Mouse (Mus musculus) stomach, embryonic 14.5 days (tissue): Measurements from ENCODE around the gene Ccdc134. TPM values are rescaled to one million over a fixed set of nuclear protein-coding genes. Genes with fewer than 3 reads are reported as not detected.

Experiments used
- ATAC-seq: fragments of 200-750 bp; cut with Nextera tagmentation; 2 replicates; pipeline ENCODE4 v1.8.0; 2017; ENCODE audit warnings: low read depth, moderate TSS enrichment; ENCODE audit not compliant: insufficient number of reproducible peaks, insufficient read depth, low FRiP score
- H3K27ac ChIP-seq: fragments of 300-500 bp; sonication (generic); 2 replicates; pipeline ENCODE4 v1.5.1; 2014; ENCODE audit warnings: mild to moderate bottlenecking, low read length, moderate library complexity, mixed read lengths
- H3K27me3 ChIP-seq: fragments of 300-500 bp; sonication (generic); 2 replicates; pipeline ENCODE4 v1.6.1; 2014; ENCODE audit warnings: low read length, control low read depth, mixed read lengths; ENCODE audit not compliant: control insufficient read depth, insufficient read depth
- H3K36me3 ChIP-seq: fragments of 300-500 bp; sonication (generic); 2 replicates; pipeline ENCODE4 v1.6.1; 2014; ENCODE audit warnings: mild to moderate bottlenecking, control low read depth, low read length, moderate library complexity, mixed read lengths; ENCODE audit not compliant: control insufficient read depth, insufficient read depth
- H3K4me1 ChIP-seq: fragments of 300-500 bp; sonication (generic); 2 replicates; pipeline ENCODE4 v1.6.1; 2014; ENCODE audit warnings: low read length, control low read depth, mixed read lengths; ENCODE audit not compliant: control insufficient read depth, insufficient read depth
- H3K4me2 ChIP-seq: fragments of 300-500 bp; sonication (generic); replicated peaks from 2 replicates; pipeline ENCODE4 v1.6.1; 2014; ENCODE audit warnings: low read depth, low read length, control low read depth
- H3K4me3 ChIP-seq: fragments of 300-500 bp; sonication (generic); 2 replicates; pipeline ENCODE4 v1.5.1; 2014; ENCODE audit warnings: low read depth, low read length, control low read depth
- H3K9ac ChIP-seq: fragments of 300-500 bp; sonication (generic); replicated peaks from 2 replicates; pipeline ENCODE4 v1.6.1; 2014; ENCODE audit warnings: low read depth, mild to moderate bottlenecking, control low read depth, low read length, moderate library complexity, mixed read lengths
- H3K9me3 ChIP-seq: fragments of 300-500 bp; sonication (generic); 2 replicates; pipeline ENCODE4 v1.6.1; 2016; ENCODE audit warnings: low read depth, low read length, control low read depth; ENCODE audit not compliant: control insufficient read depth
- WGBS: fragments of 180-500 bp; shearing (Covaris S2); extraction: QIAGEN DNeasy Blood & Tissue Kit; methylation state at CpG from one replicate; pipeline ENCODE4 v1.1.7; 2014; 5-methylcytosine and 5-hydroxymethylcytosine counted together
- polyA plus RNA-seq: library from polyadenylated mRNA; unstranded; fragments of >200 nt; fragmentation: Nextera tagmentation; extraction: Ambion mirVana; gene quantifications from 2 replicates; pipeline ENCODE4 v1.2.1, GENCODE M21; 2014

Ccdc134 gene
- polyA plus RNA-seq: 17.7 and 18.4 TPM in 2 replicates

GRCm38 (mm10) chr15:82127426-82128374 is at the start of gene Ccdc134:
Gene Ccdc134, plus strand, starts transcription at chr15:82127922.
- Histone ChIP-seq H3K4me2 (peak within 1 kb of the TSS; percentile 76), H3K9me3 (no peaks in the 10 kb centered on the region)
- WGBS: under 1% methylated on average over 74 of the region's 74 CpGs

GRCm38 (mm10) chr15:82079883-82080282 is 47.8 kb upstream of the Ccdc134 start:
- Histone ChIP-seq H3K4me1 (no peaks in the 10 kb centered on the region), H3K9ac (no peak overlapping the region), H3K4me2 (no peak overlapping the region), H3K27me3 (no peaks in the 10 kb centered on the region), H3K4me3 (no peak overlapping the region), H3K36me3 (no peaks in the 10 kb centered on the region), H3K9me3 (no peaks in the 10 kb centered on the region), H3K27ac (no peak overlapping the region)
- 55% methylated on average over 10 of the region's 10 CpGs for WGBS
- no peak for ATAC-seq

More at GRCm38 (mm10) chr15:82127426-82128374, at the start of gene Ccdc134:
- Histone ChIP-seq H3K27me3 (no peaks in the 10 kb centered on the region), H3K36me3 (no peaks in the 10 kb centered on the region; the same call in 1 of the 2 replicates), H3K9ac (peak within 1 kb of the TSS; percentile 69), H3K27ac (peak within 1 kb of the TSS; percentile 68), H3K4me3 (peak within 1 kb of the TSS; percentile 68), H3K4me1 (peaks cover 10% of the 10 kb centered on the region)
- peak; percentile 99 for ATAC-seq

- Histone ChIP-seq H3K4me1 (no peaks in the 10 kb centered on the region), H3K27me3 (no peaks in the 10 kb centered on the region), H3K27ac (no peak overlapping the region), H3K9ac (no peak overlapping the region), H3K4me2 (no peak overlapping the region), H3K9me3 (no peaks in the 10 kb centered on the region), H3K36me3 (no peaks in the 10 kb centered on the region), H3K4me3 (no peak overlapping the region)
- no peak for ATAC-seq
- WGBS: 35% methylated on average over 7 of the region's 7 CpGs
These were observed 46.6 kb upstream of the Ccdc134 start for GRCm38 (mm10) chr15:82081161-82081560.

GRCm38 (mm10) chr15:82085606-82086005 is 42.1 kb upstream of the Ccdc134 start:
- Histone ChIP-seq H3K9me3 (no peaks in the 10 kb centered on the region), H3K27ac (no peak overlapping the region), H3K27me3 (no peaks in the 10 kb centered on the region), H3K9ac (no peak overlapping the region), H3K4me3 (no peak overlapping the region), H3K4me2 (no peak overlapping the region), H3K36me3 (no peaks in the 10 kb centered on the region), H3K4me1 (no peaks in the 10 kb centered on the region)
- no peak for ATAC-seq
- 84% methylated on average over 9 of the region's 9 CpGs for WGBS

- Histone ChIP-seq H3K36me3 (no peaks in the 10 kb centered on the region), H3K9ac (no peak overlapping the region), H3K27me3 (no peaks in the 10 kb centered on the region), H3K4me1 (no peaks in the 10 kb centered on the region), H3K4me2 (no peak overlapping the region), H3K4me3 (no peak overlapping the region), H3K9me3 (no peaks in the 10 kb centered on the region), H3K27ac (no peak overlapping the region)
- ATAC-seq: no peak
- WGBS: 68% methylated on average over 12 of the region's 12 CpGs
These were observed 41.6 kb upstream of the Ccdc134 start for GRCm38 (mm10) chr15:82086131-82086530.

- no peaks in the 10 kb centered on the region for H3K9me3 ChIP-seq
- H3K36me3 ChIP-seq: no peaks in the 10 kb centered on the region
- no peak for ATAC-seq
- 10% methylated on average over 10 of the region's 10 CpGs for WGBS
- H3K4me1 ChIP-seq: no peaks in the 10 kb centered on the region
- no peaks in the 10 kb centered on the region for H3K27me3 ChIP-seq
- H3K27ac ChIP-seq: no peak overlapping the region
- no peak overlapping the region for H3K9ac ChIP-seq
- no peak overlapping the region for H3K4me3 ChIP-seq
- H3K4me2 ChIP-seq: no peak overlapping the region
These were observed 40.5 kb upstream of the Ccdc134 start for GRCm38 (mm10) chr15:82087266-82087665.

- Histone ChIP-seq H3K9ac (no peak overlapping the region), H3K27me3 (no peaks in the 10 kb centered on the region), H3K4me1 (no peaks in the 10 kb centered on the region), H3K4me3 (no peak overlapping the region), H3K4me2 (no peak overlapping the region), H3K27ac (no peak overlapping the region), H3K36me3 (no peaks in the 10 kb centered on the region), H3K9me3 (no peaks in the 10 kb centered on the region)
- 70% methylated on average over 7 of the region's 7 CpGs for WGBS
- no peak for ATAC-seq
These were observed 36.7 kb upstream of the Ccdc134 start for GRCm38 (mm10) chr15:82091061-82091460.

- no peak overlapping the region for H3K4me3 ChIP-seq
- no peak for ATAC-seq
- 22% methylated on average over 8 of the region's 8 CpGs for WGBS
- no peak overlapping the region for H3K4me2 ChIP-seq
- no peaks in the 10 kb centered on the region for H3K4me1 ChIP-seq
- no peaks in the 10 kb centered on the region for H3K9me3 ChIP-seq
- H3K27ac ChIP-seq: no peak overlapping the region
- no peaks in the 10 kb centered on the region for H3K27me3 ChIP-seq
- no peak overlapping the region for H3K9ac ChIP-seq
- H3K36me3 ChIP-seq: no peaks in the 10 kb centered on the region
These were observed 20.7 kb upstream of the Ccdc134 start for GRCm38 (mm10) chr15:82106953-82107555.
